Mouse (Mus musculus) liver (tissue): ENCODE measurements at regions not wholly inside any gene's neighbourhood (a gene's known extent, or its start where the extent isn't known, plus 50 kb on each side); places are given as distances from the start of the nearest gene placed in this dataset.
A peak's percentile ranks its signal among the peaks of the same experiment; 100 is the strongest.

Experiments used
- DNase-seq: peaks from one replicate; pipeline ENCODE4 v3.0.0-alpha.2; 2020; ENCODE audit warnings: mixed read lengths

GRCm38 (mm10) chr6:117000951-117001725 lies 167.2 kb upstream of the Cxcl12 start:
- no peak for DNase-seq

GRCm38 (mm10) chr6:117012621-117013020 lies 155.7 kb upstream of the Cxcl12 start:
- DNase-seq, result no peak

DNA sequence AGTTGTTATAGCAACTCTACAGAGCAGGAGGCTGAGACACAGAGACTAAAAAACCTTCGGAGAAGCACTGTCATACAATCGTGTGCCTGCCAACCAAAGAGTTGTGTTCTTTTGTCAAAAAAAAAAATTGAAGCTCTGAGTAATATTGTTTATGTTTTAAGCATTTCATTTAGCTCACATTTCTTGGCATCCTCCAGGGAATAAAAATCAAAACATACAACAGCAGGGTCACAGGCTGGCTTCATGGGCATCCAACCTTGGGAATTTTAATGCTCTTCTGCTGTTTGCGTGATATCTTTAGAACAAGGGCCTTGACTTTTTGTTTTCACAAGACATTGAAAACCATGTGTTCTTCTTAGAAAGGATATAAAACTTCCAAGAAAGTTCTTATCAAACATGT lies 152.9 kb upstream of the Cxcl12 start:
- no peak for DNase-seq

GRCm38 (mm10) chr6:117021851-117022250 lies 146.5 kb upstream of the Cxcl12 start:
- no peak for DNase-seq

DNA sequence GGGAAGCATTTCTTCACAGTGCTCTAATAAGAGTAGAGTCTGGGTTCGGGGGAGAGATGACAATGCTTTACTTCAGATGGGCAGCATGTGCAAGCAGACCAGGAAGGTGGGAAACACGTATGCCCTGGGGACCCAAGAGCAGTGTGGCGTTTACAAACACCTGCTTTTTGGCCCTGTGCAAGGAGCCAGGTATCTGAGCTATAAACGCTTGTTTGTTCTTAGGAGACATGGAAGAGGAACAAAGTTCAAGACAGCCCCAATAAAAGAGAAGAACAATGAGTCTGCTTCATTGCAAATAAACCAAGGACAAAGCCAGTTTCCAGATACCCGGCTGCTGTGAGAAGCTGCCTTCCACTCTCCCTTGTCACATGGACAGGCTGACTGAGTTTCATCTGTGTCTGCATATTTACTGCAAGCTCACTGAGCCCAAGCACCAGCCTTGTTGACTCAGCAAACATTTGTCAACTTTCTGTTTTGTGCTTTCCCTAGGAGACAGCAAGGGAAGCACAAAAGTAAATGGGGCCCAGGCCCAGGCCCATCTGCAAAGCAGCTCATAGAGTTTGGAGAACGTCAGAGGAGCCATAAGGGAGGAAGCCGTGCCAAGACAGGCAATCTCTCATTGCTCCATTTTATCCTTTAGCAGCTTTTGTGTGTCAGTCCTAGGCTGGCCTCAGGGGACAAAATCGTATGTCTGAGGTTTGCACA lies 136.1 kb upstream of the Cxcl12 start:
- no peak for DNase-seq

DNA sequence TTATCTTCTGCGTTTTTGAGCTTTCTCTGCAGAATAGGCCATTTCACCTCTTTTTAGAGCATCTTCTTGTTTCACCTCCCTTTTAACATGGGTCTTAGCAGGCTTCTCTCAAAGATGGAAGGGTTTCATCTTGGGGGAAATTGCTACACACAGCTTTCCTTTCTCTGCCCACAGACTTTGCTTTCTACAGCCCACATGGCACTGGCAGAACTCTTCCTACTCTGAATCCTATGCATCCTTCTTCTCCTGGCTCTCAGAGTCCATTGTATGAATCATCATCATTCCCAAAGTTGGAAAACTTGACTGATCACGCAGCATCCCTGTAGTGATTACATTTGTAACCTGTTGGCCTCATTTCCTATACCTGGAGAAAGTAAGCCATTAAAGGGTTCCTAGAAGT lies 124.6 kb upstream of the Cxcl12 start:
- DNase-seq, result no peak

DNA sequence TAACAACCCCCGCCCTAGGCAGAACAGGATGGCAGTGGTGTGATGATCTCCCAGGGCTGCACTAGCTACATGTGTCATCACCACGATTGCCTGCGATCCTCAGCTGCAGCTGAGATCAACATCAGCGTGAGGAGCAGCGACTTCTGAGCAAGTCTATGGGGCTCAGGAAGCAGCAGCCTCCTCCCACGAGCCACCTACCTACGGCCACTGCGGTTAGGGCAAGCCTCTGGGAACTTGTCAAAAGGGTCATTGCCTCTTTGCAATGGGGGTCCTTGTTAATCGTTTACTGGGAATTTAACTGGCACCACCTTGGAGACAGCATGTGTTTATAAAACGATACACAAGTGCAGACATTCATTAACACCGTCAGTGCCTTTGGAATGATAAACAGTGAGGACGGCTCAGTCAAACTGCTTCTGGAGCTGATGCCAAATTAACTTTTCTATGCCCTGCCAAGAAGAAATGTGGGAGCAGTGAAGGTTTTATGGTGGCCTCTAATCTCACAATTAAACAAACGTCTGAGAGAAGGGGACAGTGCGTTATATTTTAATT lies 118.8 kb upstream of the Cxcl12 start:
- DNase-seq, result no peak

GRCm38 (mm10) chr6:117060688-117061087 lies 107.6 kb upstream of the Cxcl12 start:
- no peak for DNase-seq

GRCm38 (mm10) chr6:117067541-117068305 lies 100.6 kb upstream of the Cxcl12 start:
- DNase-seq, result no peak

GRCm38 (mm10) chr6:117071311-117071710 lies 97.0 kb upstream of the Cxcl12 start:
- DNase-seq, result no peak

DNA sequence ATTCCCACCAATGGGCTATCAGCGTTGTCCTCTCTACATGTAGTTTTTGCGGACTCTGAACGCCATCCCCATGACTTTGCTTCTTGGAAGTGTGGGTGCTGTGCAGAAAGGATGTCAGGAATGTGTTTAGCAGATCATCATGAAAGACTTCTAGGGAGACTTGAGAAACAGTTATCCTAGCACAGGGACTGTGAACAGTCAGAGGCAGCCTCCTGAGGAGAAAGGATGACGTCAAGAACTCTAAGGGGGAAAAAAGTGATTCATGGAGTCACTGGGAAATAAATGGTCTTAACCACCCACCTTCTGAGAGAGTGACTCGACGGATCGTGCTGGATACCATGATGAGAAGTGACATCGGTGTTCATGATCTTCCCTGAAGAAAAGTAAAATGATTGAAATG lies 96.5 kb upstream of the Cxcl12 start:
- DNase-seq, result no peak

- DNase-seq, result no peak
These were observed 88.8 kb upstream of the Cxcl12 start for GRCm38 (mm10) chr6:117079500-117079899.

- no peak for DNase-seq
These were observed 87.4 kb upstream of the Cxcl12 start for GRCm38 (mm10) chr6:117080973-117081372.

GRCm38 (mm10) chr6:117084211-117084610 lies 84.1 kb upstream of the Cxcl12 start:
- DNase-seq, result no peak

DNA sequence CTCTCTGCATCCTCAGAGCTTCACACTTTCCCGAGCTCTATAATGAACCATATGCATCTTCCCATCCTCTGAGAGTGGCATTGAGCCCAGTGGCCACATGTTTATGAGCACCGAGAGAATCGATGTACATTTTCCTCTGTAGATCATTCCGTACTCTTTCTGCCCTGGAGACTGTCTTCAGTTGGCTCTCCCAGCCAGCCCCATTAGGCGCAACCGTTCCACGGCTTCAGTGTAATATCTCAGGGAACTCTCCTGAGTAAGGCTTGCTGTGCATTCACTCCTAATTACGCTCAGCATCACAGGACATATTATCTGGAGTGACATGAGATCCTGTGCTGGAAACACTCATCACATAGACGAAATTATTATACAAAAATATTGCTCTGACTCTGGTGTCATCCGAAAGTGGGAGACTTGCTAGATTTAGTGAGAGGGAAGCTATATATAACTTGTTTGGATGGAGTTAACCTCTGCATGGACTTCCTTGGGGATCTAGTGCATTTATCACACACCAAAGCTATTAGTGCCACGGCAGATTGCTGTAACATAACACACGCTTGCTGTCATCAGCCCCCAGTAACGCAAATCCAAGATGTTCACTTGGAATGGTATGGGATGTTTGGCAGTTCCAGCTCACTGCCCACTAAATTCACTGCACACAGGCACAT lies 83.4 kb upstream of the Cxcl12 start:
- no peak for DNase-seq

GRCm38 (mm10) chr6:117094742-117095141 lies 73.6 kb upstream of the Cxcl12 start:
- DNase-seq, result no peak

DNA sequence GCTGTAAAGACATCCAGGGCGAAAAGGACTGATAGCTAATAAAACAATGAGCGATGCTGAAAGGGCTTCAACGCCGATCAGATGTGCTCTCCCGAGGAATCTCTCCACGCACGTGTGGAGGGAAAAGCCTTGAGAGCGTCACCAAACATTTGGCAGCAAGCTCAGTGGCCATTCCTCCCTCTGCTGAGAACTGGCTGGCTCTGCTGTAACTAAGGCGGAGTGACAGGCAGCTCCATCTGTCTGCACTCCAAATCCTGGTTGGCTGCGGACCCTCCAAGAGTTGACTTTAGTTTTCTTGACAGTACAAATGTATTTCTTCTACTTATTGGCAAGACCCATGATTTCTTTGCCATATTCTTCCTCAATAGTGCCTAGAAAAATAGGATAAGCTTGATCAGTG lies 68.5 kb upstream of the Cxcl12 start:
- no peak for DNase-seq

DNA sequence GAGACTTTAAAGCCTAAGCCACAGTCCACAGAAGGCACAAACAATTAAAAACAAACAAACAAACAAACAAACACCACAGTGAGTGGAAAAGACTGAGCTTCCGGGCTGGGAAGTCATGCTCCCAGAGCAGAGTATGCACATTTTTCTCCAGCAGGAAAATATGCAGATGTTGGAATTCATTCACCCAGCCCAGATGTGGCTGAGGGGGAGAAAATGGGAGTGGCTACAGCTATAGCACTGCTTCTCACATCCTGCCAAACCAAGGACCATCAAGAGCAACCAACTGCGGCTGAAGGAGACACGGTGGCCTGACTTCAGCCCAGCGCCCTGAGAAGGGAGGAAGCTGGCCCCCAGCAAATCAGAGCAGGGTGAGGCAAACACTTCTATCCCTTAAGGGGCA lies 65.6 kb upstream of the Cxcl12 start:
- DNase-seq, result no peak

DNA sequence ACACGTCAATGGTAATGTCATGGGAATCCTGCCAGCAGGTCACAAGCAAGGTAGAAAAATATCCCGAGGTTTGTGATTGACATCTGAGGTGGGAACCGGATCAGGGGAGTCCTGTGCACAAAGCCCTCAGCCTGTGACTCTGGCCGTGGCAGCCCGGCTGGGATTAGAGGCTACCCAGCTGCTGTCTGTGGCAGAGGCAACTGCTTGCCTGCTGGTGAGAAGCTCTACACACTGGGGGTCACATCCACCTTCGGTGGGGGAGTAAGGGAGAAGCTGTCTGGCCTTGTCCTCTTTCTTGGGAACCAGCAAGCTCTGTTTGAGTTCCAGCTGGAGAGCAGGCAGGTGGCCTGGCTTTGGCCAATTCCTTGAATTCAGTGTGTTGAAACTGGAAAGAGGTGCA lies 64.3 kb upstream of the Cxcl12 start:
- no peak for DNase-seq

- no peak for DNase-seq
These were observed 63.9 kb upstream of the Cxcl12 start for GRCm38 (mm10) chr6:117104463-117104862.

- DNase-seq, result peak; percentile 9
These were observed 63.1 kb upstream of the Cxcl12 start for GRCm38 (mm10) chr6:117105182-117105589.

- no peak for DNase-seq
These were observed 58.0 kb upstream of the Cxcl12 start for GRCm38 (mm10) chr6:117110291-117110690.

DNA sequence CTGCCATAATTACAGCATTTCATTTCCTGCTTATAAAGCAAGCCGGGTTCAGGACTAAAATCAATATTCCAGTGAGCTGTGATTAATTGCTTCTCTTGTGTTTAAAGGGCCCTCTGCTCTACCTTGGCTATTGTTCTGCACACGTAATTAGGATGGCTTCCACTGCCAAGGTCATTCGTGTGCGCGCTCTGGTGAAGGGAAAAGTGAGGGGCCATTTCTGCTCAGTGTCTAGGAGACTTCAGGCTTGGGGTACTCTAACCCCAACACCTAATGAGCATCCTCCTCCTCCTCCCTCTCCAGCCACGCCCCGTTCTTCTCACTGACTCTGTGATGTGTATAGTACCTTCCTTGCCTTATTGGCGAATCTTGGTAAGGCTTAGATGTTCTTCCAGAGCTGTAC lies 53.5 kb upstream of the Cxcl12 start:
- DNase-seq, result no peak
